Comparison of ENCODE assay signal across 22 mouse cellular contexts in the genomic region with DNA sequence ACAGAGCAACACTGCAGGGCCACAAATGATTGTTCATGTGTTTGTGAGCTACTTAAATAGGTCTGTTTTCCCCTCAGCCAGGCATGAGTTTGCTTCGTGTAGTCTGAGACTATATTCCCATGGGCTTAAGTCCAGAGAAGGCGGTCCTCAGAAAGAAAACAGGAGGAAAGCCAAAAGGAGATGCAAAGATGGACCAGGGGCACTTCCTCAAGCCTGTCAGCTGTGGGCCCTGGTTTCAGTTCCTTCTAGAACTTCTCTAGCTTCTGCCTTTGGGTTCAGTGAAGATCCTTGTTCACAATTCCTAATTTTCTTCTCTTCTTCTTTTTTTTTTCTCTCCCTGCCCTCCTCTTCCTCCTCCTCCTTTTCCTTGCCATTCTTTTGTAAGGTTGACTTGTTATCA. TPM values are rescaled to one million over a fixed set of nuclear protein-coding genes. Genes with fewer than 3 reads are reported as not detected.
A peak's percentile ranks its signal among the peaks of the same experiment; 100 is the strongest.
DNase-seq lines count a peak whose midpoint lies in the region; ATAC-seq and TF ChIP-seq lines count a peak whose summit lies in the region.
"Had no signal": no experiment of that assay in that cellular context is flagged by ENCODE, and none has a peak within 500 bp of the region (broad histone marks: within the 10 kb centered on the region; RNA-seq: fewer than 3 reads in every experiment).

No protein-coding gene starts in this region.

- no peak overlapping the region for H3K4me2 ChIP-seq in liver, embryonic 15.5 days
- H3K4me2 ChIP-seq in liver, embryonic 12.5 days, result no peak overlapping the region
- H3K4me2 ChIP-seq: embryonic facial prominence, embryonic 13.5 days; forebrain, embryonic 12.5 days; limb, embryonic 12.5 days; stomach, embryonic 15.5 days had no signal

- H3K27ac ChIP-seq in liver, embryonic 15.5 days (replicated peaks), result 0 out of 2 replicates have a peak overlapping the region, but pooled peaks have one; percentile 19
- H3K27ac ChIP-seq in liver, embryonic 12.5 days, result no peak overlapping the region; the same call in 1 of the 2 replicates
- H3K27ac ChIP-seq in bone marrow macrophage, adult 2 months (ENCODE audit: insufficient read depth, low read depth, low read length), result peak overlapping the region; percentile 68
- H3K27ac ChIP-seq: embryonic facial prominence, embryonic 13.5 days; forebrain, embryonic 12.5 days; layer of hippocampus, adult 2 months; limb, embryonic 12.5 days; stomach, embryonic 15.5 days had no signal

- no peak overlapping the region for H3K4me3 ChIP-seq in liver, embryonic 15.5 days (replicated peaks)
- no peak overlapping the region for H3K4me3 ChIP-seq in liver, embryonic 12.5 days
- H3K4me3 ChIP-seq in bone marrow macrophage, adult 2 months (ENCODE audit: insufficient read depth, low read length), result peak overlapping the region; percentile 27
- H3K4me3 ChIP-seq: embryonic facial prominence, embryonic 13.5 days; forebrain, embryonic 12.5 days; layer of hippocampus, adult 2 months; limb, embryonic 12.5 days; stomach, embryonic 15.5 days had no signal

- H3K27me3 ChIP-seq in liver, embryonic 15.5 days, result no peaks in the 10 kb centered on the region
- no peaks in the 10 kb centered on the region for H3K27me3 ChIP-seq in liver, embryonic 12.5 days (replicated peaks)
- H3K27me3 ChIP-seq: embryonic facial prominence, embryonic 13.5 days; forebrain, embryonic 12.5 days; limb, embryonic 12.5 days; stomach, embryonic 15.5 days had no signal

- 28% methylated on average over 2 of the region's 2 CpGs for WGBS in liver, embryonic 15.5 days (ENCODE audit: insufficient replicate concordance)
- WGBS in liver, embryonic 12.5 days (ENCODE audit: insufficient replicate concordance), result 46% methylated on average over 2 of the region's 2 CpGs

- no peak overlapping the region for H3K9ac ChIP-seq in liver, embryonic 15.5 days
- no peak overlapping the region for H3K9ac ChIP-seq in liver, embryonic 12.5 days
- H3K9ac ChIP-seq: embryonic facial prominence, embryonic 13.5 days; forebrain, embryonic 12.5 days; limb, embryonic 12.5 days; stomach, embryonic 15.5 days had no signal

- no peak for TF ChIP-seq POLR2A in bone marrow macrophage, adult 2 months (IDR thresholded peaks at IDR 0.05; ENCODE audit: borderline replicate concordance, low read depth, low read length)

- H3K9me3 ChIP-seq in liver, embryonic 15.5 days (replicated peaks), result no peaks in the 10 kb centered on the region
- H3K9me3 ChIP-seq in liver, embryonic 12.5 days (replicated peaks), result no peaks in the 10 kb centered on the region
- H3K9me3 ChIP-seq: embryonic facial prominence, embryonic 13.5 days; forebrain, embryonic 12.5 days; limb, embryonic 12.5 days; stomach, embryonic 15.5 days had no signal

- H3K36me3 ChIP-seq in liver, embryonic 15.5 days (replicated peaks), result no peaks in the 10 kb centered on the region
- no peaks in the 10 kb centered on the region for H3K36me3 ChIP-seq in liver, embryonic 12.5 days
- H3K36me3 ChIP-seq: embryonic facial prominence, embryonic 13.5 days; forebrain, embryonic 12.5 days; limb, embryonic 12.5 days; stomach, embryonic 15.5 days had no signal

- DNase-seq in heart, adult 18-20 months, result peak; percentile 16 to 49
- no peak for DNase-seq in heart, postnatal 4 days
- no peak for DNase-seq in adrenal gland, postnatal 10 days
- DNase-seq in yolk sac, embryonic 10.5 days (ENCODE audit: low spot score), result no peak
- DNase-seq: cerebellum, adult 11 months; cerebellum, postnatal 36 days; gastrocnemius, postnatal 25 days; heart, postnatal 36 days; kidney, adult 8-10 months; right cerebral cortex, postnatal 4 days; thymus, postnatal 25 days had no signal

- TF ChIP-seq CTCF in bone marrow macrophage, adult 2 months (IDR thresholded peaks at IDR 0.05; ENCODE audit: low read depth, low read length), result no peak

- H3K4me1 ChIP-seq in liver, embryonic 15.5 days (replicated peaks), result no peaks in the 10 kb centered on the region
- H3K4me1 ChIP-seq in liver, embryonic 12.5 days, result no peaks in the 10 kb centered on the region
- peaks cover 39% of the 10 kb centered on the region for H3K4me1 ChIP-seq in bone marrow macrophage, adult 2 months (ENCODE audit: control insufficient read depth, insufficient read depth, low read length)
- H3K4me1 ChIP-seq: embryonic facial prominence, embryonic 13.5 days; forebrain, embryonic 12.5 days; limb, embryonic 12.5 days; stomach, embryonic 15.5 days had no signal

- no peak for ATAC-seq in liver, embryonic 15.5 days (ENCODE audit: insufficient read depth)
- ATAC-seq in liver, embryonic 12.5 days, result no peak
- ATAC-seq in monocyte, adult 5-6 weeks (replicated peaks; ENCODE audit: insufficient number of reproducible peaks, low FRiP score, low TSS enrichment, poor library complexity, severe bottlenecking), result peak; percentile 76
- ATAC-seq: midbrain, embryonic 16.5 days; Patski had no signal

RNA-seq across cellular contexts. Expression of gene Tmem170b, which starts 9.0 kb away (rescaled TPM):
- total RNA-seq in heart, adult 18-20 months (2021), result 10 to 100 TPM; 23.1 to 24.9 TPM
- 10 to 100 TPM; 25.4 to 26.2 TPM for total RNA-seq in heart, postnatal 4 days (2021)
- 5.8 and 6.2 TPM in 2 replicates for polyA plus RNA-seq in liver, embryonic 15.5 days (2015; fragmentation: Nextera tagmentation; extraction: Ambion mirVana)
- 7.3 and 7.6 TPM in 2 replicates for polyA plus RNA-seq in liver, embryonic 12.5 days (2016; fragmentation: Nextera tagmentation; extraction: Ambion mirVana)
- 26.6 and 27.5 TPM in 2 replicates for polyA plus RNA-seq in bone marrow macrophage, adult 2 months (2012; ENCODE audit: insufficient read depth, insufficient read length, missing spikeins)
- total RNA-seq in monocyte, adult 5-6 weeks (2017), result 17.6 to 20.1 TPM (median 18.7 TPM) in 3 replicates
- 10 to 100 TPM; 23.6 TPM for total RNA-seq in adrenal gland, postnatal 10 days (2021)

Comparison
In these comparisons a context has a peak if more than half of its experiments do, and no peak if none do; other contexts are left out.
1. DNase-seq: peak in heart, adult 18-20 months (2 of 2); none in heart, postnatal 4 days (single experiment), adrenal gland, postnatal 10 days (single experiment) and yolk sac, embryonic 10.5 days (single experiment).